Mouse (Mus musculus): Measurements from ENCODE around the gene Zfp618.

GRCm38 (mm10) chr4:62971991-62972390 lies 6.6 kb downstream of the Zfp618 start:
- TF ChIP-seq CTCF (IDR thresholded peaks at IDR 0.05; ENCODE audit: insufficient read depth, low read depth, low read length), result no peak
- TF ChIP-seq POLR2A (IDR thresholded peaks at IDR 0.05; ENCODE audit: insufficient read depth, low read depth, low read length), result no peak
